Mouse (Mus musculus): ENCODE measurements around the gene Gdpd4.

Gene Gdpd4

GRCm38 (mm10) chr7:97919742-97920141, at the start of gene Gdpd4:
Gene Gdpd4 (plus strand): TSS chr7:97919955.
- in situ Hi-C loops (cut with MboI, MseI): no loop called here

- in situ Hi-C loops (cut with MboI, MseI): no loop called here
Measured at GRCm38 (mm10) chr7:97872396-97872795, 47.4 kb upstream of the Gdpd4 start.

GRCm38 (mm10) chr7:97873317-97873716, 46.4 kb upstream of the Gdpd4 start:
- in situ Hi-C loops (cut with MboI, MseI): no loop called here

- in situ Hi-C loops (cut with MboI, MseI): no loop called here
Measured at GRCm38 (mm10) chr7:97877846-97878538, 41.8 kb upstream of the Gdpd4 start.

- in situ Hi-C loops (cut with MboI, MseI): no loop called here
Measured at GRCm38 (mm10) chr7:97911646-97912045, 8.1 kb upstream of the Gdpd4 start.

- in situ Hi-C loops (cut with MboI, MseI): no loop called here
Measured at GRCm38 (mm10) chr7:97914833-97915516, 4.8 kb upstream of the Gdpd4 start.

GRCm38 (mm10) chr7:97925819-97926218, 6.1 kb downstream of the Gdpd4 start:
- in situ Hi-C loops (cut with MboI, MseI): no loop called here

- in situ Hi-C loops (cut with MboI, MseI): no loop called here
Measured at GRCm38 (mm10) chr7:97926978-97927377, 7.2 kb downstream of the Gdpd4 start.

GRCm38 (mm10) chr7:97944485-97944884, 24.7 kb downstream of the Gdpd4 start:
- in situ Hi-C loops (cut with MboI, MseI): no loop called here

GRCm38 (mm10) chr7:97972486-97972885, 52.7 kb downstream of the Gdpd4 start:
- in situ Hi-C loops (cut with MboI, MseI): no loop called here

- in situ Hi-C loops (cut with MboI, MseI): no loop called here
Measured at GRCm38 (mm10) chr7:97977463-97977862, 57.7 kb downstream of the Gdpd4 start.

- in situ Hi-C loops (cut with MboI, MseI): loop anchor here (5.0 kb wide), 2 partner anchors 232 to 237 kb away; no protein-coding TSS in a partner anchor
Measured at GRCm38 (mm10) chr7:97984108-97984834, 64.5 kb downstream of the Gdpd4 start.

GRCm38 (mm10) chr7:98002617-98003016, 82.9 kb downstream of the Gdpd4 start:
- in situ Hi-C loops (cut with MboI, MseI): no loop called here

- in situ Hi-C loops (cut with MboI, MseI): no loop called here
Measured at GRCm38 (mm10) chr7:98048101-98048824, 128.5 kb downstream of the Gdpd4 start.

GRCm38 (mm10) chr7:98051980-98052379, 132.2 kb downstream of the Gdpd4 start:
- in situ Hi-C loops (cut with MboI, MseI): no loop called here

GRCm38 (mm10) chr7:98054461-98054860, 134.7 kb downstream of the Gdpd4 start:
- in situ Hi-C loops (cut with MboI, MseI): no loop called here

- in situ Hi-C loops (cut with MboI, MseI): no loop called here
Measured at GRCm38 (mm10) chr7:98054942-98055341, 135.2 kb downstream of the Gdpd4 start.

- in situ Hi-C loops (cut with MboI, MseI): loop anchor here (5.0 kb wide), 1 partner anchor 51 kb away; the partner anchor contains the start of gene Myo7a (in 2 of the 2)
Measured at GRCm38 (mm10) chr7:98066229-98066628, 146.5 kb downstream of the Gdpd4 start.

- in situ Hi-C loops (cut with MboI, MseI): loop anchor here in 1 of 2 experiments (10.0 kb wide), 1 partner anchor 327 kb away; no protein-coding TSS in a partner anchor
Measured at GRCm38 (mm10) chr7:98071620-98072019, 151.9 kb downstream of the Gdpd4 start.

GRCm38 (mm10) chr7:98077453-98077852, 157.7 kb downstream of the Gdpd4 start:
- in situ Hi-C loops (cut with MboI, MseI): loop anchor here in 1 of 2 experiments (10.0 kb wide), 1 partner anchor 333 kb away; no protein-coding TSS in a partner anchor

- in situ Hi-C loops (cut with MboI, MseI): no loop called here
Measured at GRCm38 (mm10) chr7:98082376-98082775, 162.6 kb downstream of the Gdpd4 start.
